Mouse (Mus musculus): ENCODE measurements around the gene Spx.

GRCm38 (mm10) chr6:142394669-142395068 is 18.6 kb upstream of the Spx start:
- TF ChIP-seq GATA1 (IDR thresholded peaks at IDR 0.05; ENCODE audit: borderline replicate concordance, low read length) (no peak), FLI1 (IDR thresholded peaks at IDR 0.05; ENCODE audit: low read length) (no peak)
